Mouse (Mus musculus) liver, embryonic 15.5 days (tissue): ENCODE data around the gene Sft2d2. TPM values are rescaled to one million over a fixed set of nuclear protein-coding genes. Genes with fewer than 3 reads are reported as not detected.

Experiments used
- ATAC-seq: fragments of 200-750 bp; cut with Nextera tagmentation; 2 replicates; pipeline ENCODE4 v1.8.0; 2017; ENCODE audit warnings: moderate number of reproducible peaks, mild to moderate bottlenecking, moderate library complexity; ENCODE audit not compliant: insufficient read depth
- H3K27ac ChIP-seq: fragments of 300-500 bp; sonication (generic); replicated peaks from 2 replicates; pipeline ENCODE4 v1.5.1; 2015; ENCODE audit warnings: mild to moderate bottlenecking, inconsistent platforms
- H3K27me3 ChIP-seq: fragments of 300-500 bp; sonication (generic); 2 replicates; pipeline ENCODE4 v1.6.1; 2015; ENCODE audit warnings: mild to moderate bottlenecking, inconsistent platforms
- H3K36me3 ChIP-seq: fragments of 300-500 bp; sonication (generic); replicated peaks from 2 replicates; pipeline ENCODE4 v1.6.1; 2015; ENCODE audit warnings: moderate library complexity, mild to moderate bottlenecking, inconsistent platforms
- H3K4me1 ChIP-seq: fragments of 300-500 bp; sonication (generic); replicated peaks from 2 replicates; pipeline ENCODE4 v1.6.1; 2015; ENCODE audit warnings: inconsistent platforms
- H3K4me2 ChIP-seq: fragments of 300-500 bp; sonication (generic); 2 replicates; pipeline ENCODE4 v1.6.1; 2015; ENCODE audit warnings: moderate library complexity, mild to moderate bottlenecking, inconsistent platforms
- H3K4me3 ChIP-seq: fragments of 300-500 bp; sonication (generic); replicated peaks from 2 replicates; pipeline ENCODE4 v1.5.1; 2015; ENCODE audit warnings: mild to moderate bottlenecking, inconsistent platforms
- H3K9ac ChIP-seq: fragments of 300-500 bp; sonication (generic); 2 replicates; pipeline ENCODE4 v1.6.1; 2015; ENCODE audit warnings: moderate library complexity, mild to moderate bottlenecking, inconsistent platforms
- H3K9me3 ChIP-seq: fragments of 300-500 bp; sonication (generic); replicated peaks from 2 replicates; pipeline ENCODE4 v1.6.1; 2016; ENCODE audit warnings: inconsistent platforms
- WGBS: fragments of 180-500 bp; shearing (Covaris S2); methylation state at CpG from one replicate; pipeline ENCODE4 v1.1.7; 2015; ENCODE audit warnings: mixed read lengths; ENCODE audit not compliant: insufficient replicate concordance; 5-methylcytosine and 5-hydroxymethylcytosine counted together
- polyA plus RNA-seq: library from polyadenylated mRNA; unstranded; fragments of >200 nt; fragmentation: Nextera tagmentation; extraction: Ambion mirVana; gene quantifications from 2 replicates; pipeline ENCODE4 v1.2.1, GENCODE M21; 2015

The Sft2d2 gene
- polyA plus RNA-seq, result 7.5 and 8.8 TPM in 2 replicates

- WGBS, result under 1% methylated on average over 69 of the region's 69 CpGs
- Histone ChIP-seq H3K4me3 (peak within 1 kb of the TSS; percentile 77), H3K9me3 (no peaks in the 10 kb centered on the region), H3K36me3 (no peaks in the 10 kb centered on the region), H3K27ac (peak within 1 kb of the TSS; percentile 84), H3K4me2 (peak within 1 kb of the TSS; percentile 83), H3K4me1 (peaks cover 29% of the 10 kb centered on the region), H3K9ac (peak within 1 kb of the TSS; percentile 80), H3K27me3 (no peaks in the 10 kb centered on the region)
- peak; percentile 97 for ATAC-seq
Observed at GRCm38 (mm10) chr1:165193880-165194661, at the start of gene Sft2d2. Gene Sft2d2 (minus strand): TSS chr1:165194438.

- Histone ChIP-seq H3K36me3 (no peaks in the 10 kb centered on the region), H3K9ac (peak within 1 kb of the TSS; percentile 90), H3K4me2 (peak within 1 kb of the TSS; percentile 91), H3K27ac (peak within 1 kb of the TSS; percentile 88), H3K4me3 (peak within 1 kb of the TSS; percentile 83), H3K4me1 (peaks cover 28% of the 10 kb centered on the region), H3K9me3 (no peaks in the 10 kb centered on the region), H3K27me3 (no peaks in the 10 kb centered on the region)
- peak; percentile 99 for ATAC-seq
- under 1% methylated on average over 76 of the region's 76 CpGs for WGBS
Observed at GRCm38 (mm10) chr1:165236321-165237298, 42.4 kb upstream of the Sft2d2 start, which contains the start of gene Tiprl. Gene Tiprl (minus strand): TSS chr1:165236996.

- no peak for ATAC-seq
- H3K27ac ChIP-seq, result peak overlapping the region; percentile 88; the same call in 1 of the 2 replicates
- no peaks in the 10 kb centered on the region for H3K9me3 ChIP-seq
- 5% methylated on average over 10 of the region's 10 CpGs for WGBS
- H3K27me3 ChIP-seq, result no peaks in the 10 kb centered on the region
- H3K4me3 ChIP-seq, result peak overlapping the region; percentile 83
- no peaks in the 10 kb centered on the region for H3K36me3 ChIP-seq
- peaks cover 28% of the 10 kb centered on the region for H3K4me1 ChIP-seq
- peak overlapping the region; percentile 90 for H3K9ac ChIP-seq
- H3K4me2 ChIP-seq, result peak overlapping the region; percentile 91
Observed at GRCm38 (mm10) chr1:165235846-165236245, 41.6 kb upstream of the Sft2d2 start.

GRCm38 (mm10) chr1:165233806-165234205 lies 39.6 kb upstream of the Sft2d2 start:
- Histone ChIP-seq H3K27ac (0 out of 2 replicates have a peak overlapping the region, but pooled peaks have one; percentile 41), H3K36me3 (no peaks in the 10 kb centered on the region), H3K4me1 (peaks cover 32% of the 10 kb centered on the region), H3K27me3 (no peaks in the 10 kb centered on the region), H3K9ac (no peak overlapping the region), H3K4me2 (no peak overlapping the region), H3K4me3 (no peak overlapping the region), H3K9me3 (no peaks in the 10 kb centered on the region)
- no peak for ATAC-seq
- 52% methylated on average over 2 of the region's 2 CpGs for WGBS

- H3K9me3 ChIP-seq, result no peaks in the 10 kb centered on the region
- H3K36me3 ChIP-seq, result peaks cover 9% of the 10 kb centered on the region; the same call in 1 of the 2 replicates
- ATAC-seq, result no peak
- no peak overlapping the region for H3K9ac ChIP-seq
- no peaks in the 10 kb centered on the region for H3K27me3 ChIP-seq
- peaks cover 21% of the 10 kb centered on the region for H3K4me1 ChIP-seq
- H3K4me2 ChIP-seq, result no peak overlapping the region
- H3K4me3 ChIP-seq, result no peak overlapping the region
- no peak overlapping the region for H3K27ac ChIP-seq
- WGBS, result 79% methylated on average over 4 of the region's 4 CpGs
Observed at GRCm38 (mm10) chr1:165230691-165231090, 36.5 kb upstream of the Sft2d2 start.

GRCm38 (mm10) chr1:165229577-165229976 lies 35.3 kb upstream of the Sft2d2 start:
- peaks cover 20% of the 10 kb centered on the region for H3K36me3 ChIP-seq
- no peak overlapping the region for H3K4me3 ChIP-seq
- 0 out of 2 replicates have a peak overlapping the region, but pooled peaks have one; percentile 14 for H3K27ac ChIP-seq
- ATAC-seq, result no peak
- WGBS, result 81% methylated on average over 9 of the region's 9 CpGs
- H3K4me1 ChIP-seq, result peaks cover 14% of the 10 kb centered on the region
- H3K9ac ChIP-seq, result no peak overlapping the region
- H3K27me3 ChIP-seq, result no peaks in the 10 kb centered on the region
- no peak overlapping the region for H3K4me2 ChIP-seq
- H3K9me3 ChIP-seq, result no peaks in the 10 kb centered on the region

- ATAC-seq, result no peak
- 54% methylated on average over 2 of the region's 2 CpGs for WGBS
- H3K4me3 ChIP-seq, result no peak overlapping the region
- no peaks in the 10 kb centered on the region for H3K9me3 ChIP-seq
- peaks cover 62% of the 10 kb centered on the region for H3K36me3 ChIP-seq
- H3K4me2 ChIP-seq, result no peak overlapping the region
- no peak overlapping the region for H3K27ac ChIP-seq
- H3K9ac ChIP-seq, result no peak overlapping the region
- H3K4me1 ChIP-seq, result peaks cover 4% of the 10 kb centered on the region; the same call in 1 of the 2 replicates
- no peaks in the 10 kb centered on the region for H3K27me3 ChIP-seq
Observed at GRCm38 (mm10) chr1:165217023-165217589, 22.9 kb upstream of the Sft2d2 start.

GRCm38 (mm10) chr1:165215831-165216230 lies 21.6 kb upstream of the Sft2d2 start:
- no peaks in the 10 kb centered on the region for H3K27me3 ChIP-seq
- 48% methylated on average over 7 of the region's 7 CpGs for WGBS
- ATAC-seq, result no peak
- peaks cover 56% of the 10 kb centered on the region for H3K36me3 ChIP-seq
- peaks cover 4% of the 10 kb centered on the region; the same call in 1 of the 2 replicates for H3K4me1 ChIP-seq
- no peak overlapping the region for H3K9ac ChIP-seq
- no peak overlapping the region for H3K4me2 ChIP-seq
- H3K9me3 ChIP-seq, result no peaks in the 10 kb centered on the region
- no peak overlapping the region for H3K27ac ChIP-seq
- no peak overlapping the region for H3K4me3 ChIP-seq

GRCm38 (mm10) chr1:165205591-165205990 lies 11.4 kb upstream of the Sft2d2 start:
- H3K4me2 ChIP-seq, result no peak overlapping the region
- no peak overlapping the region for H3K4me3 ChIP-seq
- H3K9me3 ChIP-seq, result no peaks in the 10 kb centered on the region
- H3K9ac ChIP-seq, result no peak overlapping the region
- H3K27me3 ChIP-seq, result no peaks in the 10 kb centered on the region
- no peak for ATAC-seq
- no peak overlapping the region for H3K27ac ChIP-seq
- no peaks in the 10 kb centered on the region for H3K36me3 ChIP-seq
- no peaks in the 10 kb centered on the region for H3K4me1 ChIP-seq
- WGBS, result 15% methylated on average over 2 of the region's 2 CpGs

- Histone ChIP-seq H3K27ac (no peak overlapping the region), H3K36me3 (no peaks in the 10 kb centered on the region), H3K4me3 (no peak overlapping the region), H3K9ac (no peak overlapping the region), H3K4me2 (no peak overlapping the region), H3K27me3 (no peaks in the 10 kb centered on the region), H3K4me1 (no peaks in the 10 kb centered on the region), H3K9me3 (no peaks in the 10 kb centered on the region)
- WGBS, result 19% methylated on average over 2 of the region's 2 CpGs
- no peak for ATAC-seq
Observed at GRCm38 (mm10) chr1:165203488-165204035, 9.3 kb upstream of the Sft2d2 start.
